Mouse (Mus musculus): ENCODE results near the gene Cd300lf. TPM values are rescaled to one million over a fixed set of nuclear protein-coding genes. Genes with fewer than 3 reads are reported as not detected.

Cd300lf gene
- polyA plus RNA-seq, 1 experiment from 2014 or later = 0.19 TPM

DNA sequence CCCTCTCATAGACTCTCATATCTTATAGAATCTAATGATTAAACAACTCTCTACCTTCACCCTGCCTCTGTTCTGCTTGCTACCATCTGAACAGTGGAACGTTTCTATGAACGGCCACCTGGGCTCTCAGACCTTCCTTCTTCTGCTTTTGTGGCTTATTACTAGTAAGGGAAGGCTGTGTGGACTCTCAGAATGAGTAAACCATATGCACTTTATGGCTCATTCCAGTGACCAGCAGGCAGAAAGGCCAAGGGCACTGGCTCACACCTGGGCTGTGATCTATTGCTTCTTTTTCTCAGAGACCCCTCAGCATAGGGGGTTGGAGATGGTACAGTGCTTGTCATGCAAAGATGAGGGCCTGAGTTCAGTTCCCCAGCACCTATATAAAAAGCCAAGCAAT is 27.2 kb downstream of the Cd300lf start:
- Histone ChIP-seq H3K9ac (ENCODE audit: low read length) (no peak overlapping the region), H3K36me3 (ENCODE audit: control insufficient read depth, insufficient read depth, low read length) (no peaks in the 10 kb centered on the region), H3K9me3 (ENCODE audit: control insufficient read depth, low read length) (no peaks in the 10 kb centered on the region), H3K4me2 (ENCODE audit: low read depth, severe bottlenecking) (no peak overlapping the region), H3K4me3 (ENCODE audit: low read depth, low read length) (no peak overlapping the region), H3K27ac (replicated peaks; ENCODE audit: low read depth, low read length) (no peak overlapping the region), H3K4me1 (ENCODE audit: control insufficient read depth, insufficient read depth, low read length) (peaks cover 11% of the 10 kb centered on the region), H3K27me3 (ENCODE audit: control insufficient read depth, insufficient read depth, low read length) (no peaks in the 10 kb centered on the region)
- ATAC-seq (ENCODE audit: insufficient number of reproducible peaks, low FRiP score, low TSS enrichment, low read depth) (no peak), DNase-seq (ENCODE audit: low spot score) (no peak)
- 78% methylated on average over 2 of the region's 2 CpGs for WGBS

DNA sequence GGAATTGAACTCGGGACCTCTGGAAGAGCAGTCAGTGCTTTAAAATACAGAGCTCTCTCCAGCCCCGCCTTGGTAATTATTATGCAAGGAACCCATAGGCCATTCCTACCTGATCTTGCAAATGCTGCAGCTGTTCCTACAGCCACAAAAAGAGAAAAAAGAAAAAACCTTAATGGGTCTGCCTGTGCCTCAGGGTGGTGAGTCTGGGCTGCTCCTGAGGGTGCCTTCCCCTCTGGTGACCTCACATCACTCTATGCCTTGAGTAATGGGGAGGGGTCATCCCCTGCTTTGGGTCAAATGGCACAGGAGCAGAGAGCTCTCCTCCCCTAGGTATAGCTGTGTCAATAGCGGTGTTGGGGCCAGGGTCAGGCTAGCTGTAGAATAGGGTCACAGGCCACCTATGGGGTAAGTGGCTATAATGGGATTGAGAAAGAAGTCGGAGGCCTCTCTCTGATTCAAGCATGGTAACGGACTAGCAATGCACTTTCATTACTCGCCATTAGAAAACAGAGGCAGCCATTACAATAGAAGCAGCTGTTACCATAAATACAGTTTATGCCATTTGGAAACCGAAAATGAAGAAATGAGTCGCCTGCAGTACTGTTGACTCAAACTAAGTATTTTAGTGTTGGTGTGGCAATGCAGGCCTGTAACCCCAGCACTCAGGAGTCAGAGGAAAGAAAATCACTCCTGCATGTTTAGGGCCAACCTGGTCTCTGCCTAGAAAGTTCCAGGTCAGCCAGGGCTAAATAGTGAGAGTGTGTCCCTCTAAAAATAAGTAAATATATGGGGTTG is 28.8 kb downstream of the Cd300lf start:
- no peaks in the 10 kb centered on the region for H3K36me3 ChIP-seq (ENCODE audit: control insufficient read depth, insufficient read depth, low read length)
- no peak overlapping the region for H3K9ac ChIP-seq (ENCODE audit: low read length)
- no peaks in the 10 kb centered on the region for H3K9me3 ChIP-seq (ENCODE audit: control insufficient read depth, low read length)
- DNase-seq (ENCODE audit: low spot score) (no peak), ATAC-seq (ENCODE audit: insufficient number of reproducible peaks, low FRiP score, low TSS enrichment, low read depth) (no peak)
- H3K27ac ChIP-seq (replicated peaks; ENCODE audit: low read depth, low read length) = no peak overlapping the region
- H3K27me3 ChIP-seq (ENCODE audit: control insufficient read depth, insufficient read depth, low read length) = no peaks in the 10 kb centered on the region
- H3K4me2 ChIP-seq (ENCODE audit: low read depth, severe bottlenecking) = no peak overlapping the region
- WGBS = 55% methylated on average over 8 of the region's 8 CpGs
- peaks cover 22% of the 10 kb centered on the region for H3K4me1 ChIP-seq (ENCODE audit: control insufficient read depth, insufficient read depth, low read length)
- H3K4me3 ChIP-seq (ENCODE audit: low read depth, low read length) = no peak overlapping the region

DNA sequence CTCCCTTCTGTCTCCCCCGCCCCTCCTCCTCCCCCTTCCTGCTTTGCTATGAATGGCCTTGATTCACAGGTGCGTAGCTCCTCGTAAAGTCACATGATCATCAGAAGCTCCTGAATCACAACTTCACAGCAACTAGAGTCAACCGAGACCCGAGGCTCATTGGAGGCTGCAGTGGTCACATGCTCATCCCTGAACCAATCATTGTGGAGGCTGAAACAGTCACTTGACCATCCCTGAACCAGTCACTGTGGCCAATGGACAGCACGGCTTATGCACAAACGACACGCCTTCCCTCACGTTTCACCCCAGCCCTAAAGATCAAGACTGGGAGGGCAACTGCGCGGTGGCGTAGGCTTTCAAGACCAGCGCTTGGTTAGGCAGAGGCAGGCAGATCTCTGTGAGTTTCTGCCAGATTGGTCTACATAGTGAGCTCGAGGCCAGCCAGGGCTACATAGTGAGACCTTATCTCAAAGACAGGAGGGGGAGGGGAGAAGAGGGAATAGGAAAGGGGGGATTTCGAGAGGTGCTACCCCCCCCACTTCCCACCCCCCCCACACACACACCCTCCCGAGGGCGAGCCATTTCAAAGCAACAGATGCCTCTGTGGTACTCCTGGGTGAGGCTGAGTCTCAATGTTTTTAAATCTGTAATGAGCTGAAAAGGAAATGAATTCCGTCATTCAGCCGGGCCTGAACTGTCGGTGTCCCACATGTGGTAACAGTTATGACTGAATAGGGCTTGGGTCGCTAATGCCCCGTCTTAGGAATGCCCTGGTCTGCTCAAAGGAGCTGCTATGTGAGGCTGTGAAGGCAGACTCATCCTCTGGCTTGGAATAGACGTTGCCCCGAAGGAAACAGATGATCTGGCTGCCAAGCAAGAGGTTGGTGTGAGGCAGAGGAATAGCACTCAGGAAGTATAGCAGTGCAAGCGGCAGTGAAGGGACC is 30.1 kb downstream of the Cd300lf start:
- Histone ChIP-seq H3K4me3 (ENCODE audit: low read depth, low read length) (no peak overlapping the region), H3K27ac (replicated peaks; ENCODE audit: low read depth, low read length) (no peak overlapping the region; the same call in 1 of the 2 replicates), H3K9me3 (ENCODE audit: control insufficient read depth, low read length) (no peaks in the 10 kb centered on the region), H3K9ac (ENCODE audit: low read length) (no peak overlapping the region), H3K36me3 (ENCODE audit: control insufficient read depth, insufficient read depth, low read length) (no peaks in the 10 kb centered on the region), H3K4me2 (ENCODE audit: low read depth, severe bottlenecking) (no peak overlapping the region), H3K4me1 (ENCODE audit: control insufficient read depth, insufficient read depth, low read length) (peaks cover 34% of the 10 kb centered on the region), H3K27me3 (ENCODE audit: control insufficient read depth, insufficient read depth, low read length) (no peaks in the 10 kb centered on the region)
- peak; percentile 61 for DNase-seq (ENCODE audit: low spot score)
- ATAC-seq (ENCODE audit: insufficient number of reproducible peaks, low FRiP score, low TSS enrichment, low read depth) = no peak
- WGBS = 55% methylated on average over 25 of the region's 25 CpGs

DNA sequence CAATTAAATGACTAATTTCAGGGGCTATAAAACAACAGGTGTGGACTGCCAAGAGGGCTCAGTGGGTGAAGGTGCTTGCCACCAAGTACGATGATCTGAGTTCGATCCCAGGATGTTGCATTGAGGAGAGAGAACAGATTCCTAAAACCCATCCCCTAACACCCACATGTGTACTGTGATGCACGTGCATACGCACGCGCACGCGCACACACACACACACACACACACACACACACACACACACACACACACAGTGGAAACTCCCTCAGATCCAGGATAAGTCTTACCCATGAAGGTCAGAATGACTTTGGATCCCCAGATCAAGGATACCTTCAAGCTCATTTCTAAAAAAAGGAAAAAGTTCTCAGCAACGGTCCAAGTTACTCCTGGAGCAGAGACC is 31.7 kb downstream of the Cd300lf start:
- peaks cover 35% of the 10 kb centered on the region for H3K4me1 ChIP-seq (ENCODE audit: control insufficient read depth, insufficient read depth, low read length)
- H3K9me3 ChIP-seq (ENCODE audit: control insufficient read depth, low read length) = no peaks in the 10 kb centered on the region
- no peak overlapping the region for H3K4me2 ChIP-seq (ENCODE audit: low read depth, severe bottlenecking)
- H3K27ac ChIP-seq (replicated peaks; ENCODE audit: low read depth, low read length) = no peak overlapping the region
- no peaks in the 10 kb centered on the region for H3K27me3 ChIP-seq (ENCODE audit: control insufficient read depth, insufficient read depth, low read length)
- WGBS = 87% methylated on average over 9 of the region's 9 CpGs
- DNase-seq (ENCODE audit: low spot score) (no peak), ATAC-seq (ENCODE audit: insufficient number of reproducible peaks, low FRiP score, low TSS enrichment, low read depth) (no peak)
- H3K36me3 ChIP-seq (ENCODE audit: control insufficient read depth, insufficient read depth, low read length) = no peaks in the 10 kb centered on the region
- H3K4me3 ChIP-seq (ENCODE audit: low read depth, low read length) = no peak overlapping the region
- no peak overlapping the region for H3K9ac ChIP-seq (ENCODE audit: low read length)

DNA sequence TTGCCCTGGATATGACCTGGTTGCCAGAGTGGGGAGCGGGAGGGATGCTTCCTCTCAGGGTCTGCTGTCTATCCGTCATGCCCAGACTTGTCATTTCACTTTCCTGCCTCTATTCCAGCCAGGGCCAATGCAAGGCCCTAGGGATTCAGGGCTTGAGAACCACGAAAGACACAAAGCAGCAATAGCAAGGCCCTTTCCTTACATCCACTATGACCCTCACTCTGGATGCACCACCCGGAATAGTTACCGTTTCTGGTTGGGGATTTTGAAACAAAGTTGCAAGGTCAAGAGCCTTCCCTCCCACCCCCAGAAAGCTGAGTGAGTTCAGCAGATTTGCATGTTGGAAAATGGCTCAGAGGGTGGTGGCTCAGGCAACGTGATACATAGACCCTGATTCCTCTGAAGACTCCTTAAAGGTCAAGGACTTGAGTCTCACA is 32.2 kb downstream of the Cd300lf start:
- DNase-seq (ENCODE audit: low spot score) = no peak
- 33% methylated on average over 6 of the region's 6 CpGs for WGBS
- no peak overlapping the region for H3K9ac ChIP-seq (ENCODE audit: low read length)
- H3K27me3 ChIP-seq (ENCODE audit: control insufficient read depth, insufficient read depth, low read length) = no peaks in the 10 kb centered on the region
- no peak overlapping the region for H3K4me2 ChIP-seq (ENCODE audit: low read depth, severe bottlenecking)
- no peaks in the 10 kb centered on the region for H3K36me3 ChIP-seq (ENCODE audit: control insufficient read depth, insufficient read depth, low read length)
- H3K4me3 ChIP-seq (ENCODE audit: low read depth, low read length) = no peak overlapping the region
- no peak overlapping the region for H3K27ac ChIP-seq (replicated peaks; ENCODE audit: low read depth, low read length)
- ATAC-seq (ENCODE audit: insufficient number of reproducible peaks, low FRiP score, low TSS enrichment, low read depth) = no peak
- no peaks in the 10 kb centered on the region for H3K9me3 ChIP-seq (ENCODE audit: control insufficient read depth, low read length)
- peaks cover 35% of the 10 kb centered on the region for H3K4me1 ChIP-seq (ENCODE audit: control insufficient read depth, insufficient read depth, low read length)

DNA sequence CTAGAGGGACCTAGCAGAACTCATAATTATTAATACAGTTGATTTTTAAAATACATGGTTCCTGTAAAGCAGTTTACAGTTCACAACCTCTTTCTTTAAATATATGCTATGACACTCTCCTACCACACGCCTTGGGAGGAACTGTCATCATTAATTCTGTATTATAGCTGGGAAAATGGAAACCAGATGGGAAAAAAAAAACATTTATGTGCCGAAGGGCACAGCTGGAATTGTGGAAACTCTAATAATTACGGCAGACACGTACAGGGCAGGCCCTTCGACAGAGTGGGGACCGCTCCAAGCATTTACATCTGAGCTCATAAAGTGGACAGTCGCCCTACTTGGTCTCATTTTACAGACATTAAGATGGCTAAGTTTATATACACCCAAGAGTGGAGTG is 33.1 kb downstream of the Cd300lf start:
- Histone ChIP-seq H3K27ac (replicated peaks; ENCODE audit: low read depth, low read length) (no peak overlapping the region), H3K4me3 (ENCODE audit: low read depth, low read length) (no peak overlapping the region), H3K27me3 (ENCODE audit: control insufficient read depth, insufficient read depth, low read length) (no peaks in the 10 kb centered on the region), H3K9ac (ENCODE audit: low read length) (no peak overlapping the region), H3K36me3 (ENCODE audit: control insufficient read depth, insufficient read depth, low read length) (no peaks in the 10 kb centered on the region), H3K4me1 (ENCODE audit: control insufficient read depth, insufficient read depth, low read length) (peaks cover 35% of the 10 kb centered on the region), H3K9me3 (ENCODE audit: control insufficient read depth, low read length) (no peaks in the 10 kb centered on the region), H3K4me2 (ENCODE audit: low read depth, severe bottlenecking) (no peak overlapping the region)
- DNase-seq (ENCODE audit: low spot score) (peak; percentile 37), ATAC-seq (ENCODE audit: insufficient number of reproducible peaks, low FRiP score, low TSS enrichment, low read depth) (no peak)
- 9% methylated on average over 7 of the region's 7 CpGs for WGBS

DNA sequence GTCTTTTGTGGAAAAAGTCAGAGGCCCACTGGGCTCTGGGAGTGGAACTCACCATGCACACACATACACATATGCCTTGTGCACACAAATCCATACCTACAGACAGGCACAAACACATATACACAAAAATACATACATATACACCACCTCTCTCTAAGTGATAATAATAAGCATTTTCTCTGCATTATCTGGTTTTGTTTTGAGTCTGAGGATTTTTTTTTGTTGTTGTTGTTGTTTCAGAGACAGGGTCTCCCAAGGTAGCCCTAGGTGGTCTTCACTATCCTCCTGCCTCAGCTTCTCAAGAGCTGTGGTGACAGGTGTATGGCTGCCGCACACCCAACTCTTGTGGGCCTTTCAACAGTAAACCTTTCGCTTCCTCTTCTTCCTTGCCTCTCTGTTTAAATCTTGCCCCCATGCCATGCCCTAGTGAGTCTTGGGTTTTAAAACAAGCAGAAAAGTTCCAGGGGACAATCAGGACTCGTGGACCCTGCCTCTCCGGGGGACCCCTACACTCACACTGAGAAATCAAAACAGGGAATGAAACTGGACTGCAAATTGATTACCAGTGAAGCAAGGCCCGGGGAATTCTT is 33.7 kb downstream of the Cd300lf start:
- no peak overlapping the region for H3K27ac ChIP-seq (replicated peaks; ENCODE audit: low read depth, low read length)
- peaks cover 35% of the 10 kb centered on the region for H3K4me1 ChIP-seq (ENCODE audit: control insufficient read depth, insufficient read depth, low read length)
- no peak overlapping the region for H3K4me3 ChIP-seq (ENCODE audit: low read depth, low read length)
- no peak for DNase-seq (ENCODE audit: low spot score)
- ATAC-seq (ENCODE audit: insufficient number of reproducible peaks, low FRiP score, low TSS enrichment, low read depth) = no peak
- 65% methylated on average over 5 of the region's 5 CpGs for WGBS
- H3K9ac ChIP-seq (ENCODE audit: low read length) = no peak overlapping the region
- H3K27me3 ChIP-seq (ENCODE audit: control insufficient read depth, insufficient read depth, low read length) = no peaks in the 10 kb centered on the region
- H3K4me2 ChIP-seq (ENCODE audit: low read depth, severe bottlenecking) = no peak overlapping the region
- no peaks in the 10 kb centered on the region for H3K9me3 ChIP-seq (ENCODE audit: control insufficient read depth, low read length)
- H3K36me3 ChIP-seq (ENCODE audit: control insufficient read depth, insufficient read depth, low read length) = no peaks in the 10 kb centered on the region

DNA sequence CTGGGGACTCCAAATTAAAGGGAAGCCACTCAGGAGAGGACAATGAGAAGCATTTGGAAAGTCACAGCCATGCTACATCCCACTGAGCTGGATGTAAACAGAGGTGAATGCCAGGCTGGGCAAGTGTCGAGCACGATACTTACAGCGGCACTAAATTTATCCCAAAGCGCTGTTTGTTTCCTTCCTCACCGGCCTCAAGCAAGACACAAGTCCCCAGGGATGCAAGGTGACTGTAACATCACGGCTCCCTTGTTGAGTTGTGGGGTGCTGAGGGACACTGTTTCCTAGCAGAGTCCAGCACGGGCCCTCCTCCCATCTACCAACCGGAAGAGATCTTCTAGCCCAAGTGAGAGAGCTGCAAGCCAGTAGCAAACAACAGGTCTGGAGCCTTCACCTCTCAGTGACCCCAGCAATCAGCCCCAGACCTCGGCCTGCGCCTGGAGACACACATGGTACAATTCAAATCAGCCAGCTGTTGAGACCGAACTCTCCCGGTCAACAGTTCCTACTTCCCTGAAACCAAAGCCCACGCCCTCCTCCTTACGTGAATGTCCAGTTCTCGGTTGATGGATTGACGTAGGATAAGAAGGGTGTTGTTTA is 34.5 kb downstream of the Cd300lf start:
- H3K9ac ChIP-seq (ENCODE audit: low read length) = no peak overlapping the region
- ATAC-seq (ENCODE audit: insufficient number of reproducible peaks, low FRiP score, low TSS enrichment, low read depth) (no peak), DNase-seq (ENCODE audit: low spot score) (peak; percentile 76)
- 18% methylated on average over 16 of the region's 16 CpGs for WGBS
- peaks cover 33% of the 10 kb centered on the region for H3K4me1 ChIP-seq (ENCODE audit: control insufficient read depth, insufficient read depth, low read length)
- H3K27me3 ChIP-seq (ENCODE audit: control insufficient read depth, insufficient read depth, low read length) = no peaks in the 10 kb centered on the region
- H3K27ac ChIP-seq (replicated peaks; ENCODE audit: low read depth, low read length) = no peak overlapping the region
- H3K9me3 ChIP-seq (ENCODE audit: control insufficient read depth, low read length) = no peaks in the 10 kb centered on the region
- no peaks in the 10 kb centered on the region for H3K36me3 ChIP-seq (ENCODE audit: control insufficient read depth, insufficient read depth, low read length)
- H3K4me3 ChIP-seq (ENCODE audit: low read depth, low read length) = no peak overlapping the region
- H3K4me2 ChIP-seq (ENCODE audit: low read depth, severe bottlenecking) = peak overlapping the region; percentile 17

Measured in limb, embryonic 11.5 days (tissue).